Mouse (Mus musculus): Measurements from ENCODE around the gene Anpep.

Anpep gene

GRCm38 (mm10) chr7:79866294-79867000 lies 5.6 kb upstream of the Anpep start:
- no peak for DNase-seq

GRCm38 (mm10) chr7:79861794-79862193 lies 935 bp upstream of the Anpep start:
- DNase-seq: no peak

GRCm38 (mm10) chr7:79858956-79859630 lies 1.8 kb downstream of the Anpep start:
- no peak for DNase-seq

- no peak for DNase-seq
These were observed 2.5 kb downstream of the Anpep start for GRCm38 (mm10) chr7:79858202-79858934.

GRCm38 (mm10) chr7:79856305-79856704 lies 4.6 kb downstream of the Anpep start:
- DNase-seq: no peak

- DNase-seq: peak; percentile 22 to 36
These were observed 13.1 kb downstream of the Anpep start for GRCm38 (mm10) chr7:79847456-79848451.

GRCm38 (mm10) chr7:79846342-79846741 lies 14.5 kb downstream of the Anpep start:
- DNase-seq: no peak

GRCm38 (mm10) chr7:79844090-79844802 lies 16.6 kb downstream of the Anpep start:
- peak; percentile 23 to 35 for DNase-seq

- DNase-seq: no peak
These were observed 18.7 kb downstream of the Anpep start for GRCm38 (mm10) chr7:79842163-79842562.

GRCm38 (mm10) chr7:79837247-79837646 lies 23.6 kb downstream of the Anpep start:
- no peak for DNase-seq

- DNase-seq: no peak
These were observed 25.7 kb downstream of the Anpep start for GRCm38 (mm10) chr7:79835196-79835595.

- no peak for DNase-seq
These were observed 27.9 kb downstream of the Anpep start for GRCm38 (mm10) chr7:79832980-79833379.

GRCm38 (mm10) chr7:79831585-79831984 lies 29.3 kb downstream of the Anpep start:
- peak; percentile 72 to 82 for DNase-seq

- DNase-seq: peak; percentile 68 to 82
These were observed 29.7 kb downstream of the Anpep start for GRCm38 (mm10) chr7:79831145-79831544.

GRCm38 (mm10) chr7:79828341-79828740 lies 32.5 kb downstream of the Anpep start:
- no peak for DNase-seq

- DNase-seq: peak; percentile 77 to 83
These were observed 38.7 kb downstream of the Anpep start for GRCm38 (mm10) chr7:79822092-79822695.

GRCm38 (mm10) chr7:79819996-79820395 lies 40.9 kb downstream of the Anpep start:
- no peak for DNase-seq

- DNase-seq: no peak
These were observed 41.3 kb downstream of the Anpep start for GRCm38 (mm10) chr7:79819515-79819914.

- DNase-seq: peak in 1 of 2 experiments; percentile 19
These were observed 42.5 kb downstream of the Anpep start for GRCm38 (mm10) chr7:79818321-79818720.

GRCm38 (mm10) chr7:79813409-79813808 lies 47.5 kb downstream of the Anpep start:
- no peak for DNase-seq

Data from lung, adult 18-20 months (tissue).